Mouse (Mus musculus) Patski (cell line): Measurements from ENCODE around the gene Bhlha9. TPM values are rescaled to one million over a fixed set of nuclear protein-coding genes. Genes with fewer than 3 reads are reported as not detected.

Source experiments
- ATAC-seq: fragments of 100-300 bp; one replicate; pipeline ENCODE4 v1.8.0; 2021
- CTCF ChIA-PET: fragments of 350-600 bp; sonication (Branson Sonifier 250); formaldehyde crosslinking; loops from one replicate; lab custom pipeline; 2022; ENCODE audit warnings: inconsistent platforms; lab: Charles Lee
- POLR2A ChIA-PET: fragments of 350-600 bp; sonication (Branson Sonifier 250); formaldehyde crosslinking; loops from one replicate; lab custom pipeline; 2022; ENCODE audit warnings: antibody characterized with exemption, inconsistent platforms; lab: Charles Lee
- DNase-seq: peaks from one replicate; pipeline ENCODE4 v3.0.0-alpha.2; 2011; ENCODE audit warnings: low read depth, low spot score
- H3K27me3 ChIP-seq: fragments of 371-371 bp; one replicate; pipeline ENCODE4 v1.5.1; 2021
- CTCF ChIP-seq: fragments of 100-300 bp; IDR thresholded peaks from one replicate; pipeline ENCODE4 v1.5.1; 2021
- in situ Hi-C: fragments of 300-500 bp; cut with MboI; formaldehyde crosslinking; loops from 3 replicates; pipeline ENCODE4 v1.11.1; 2018; ENCODE audit warnings: low pct_unique_long_range_greater_than_20kb, mixed read lengths
- polyA plus RNA-seq: library from polyadenylated mRNA; unstranded; gene quantifications from one replicate; pipeline ENCODE4 v1.2.3, GENCODE M21; 2021

Gene Bhlha9
- polyA plus RNA-seq, 1 experiment from 2014 or later = 0.15 TPM

DNA sequence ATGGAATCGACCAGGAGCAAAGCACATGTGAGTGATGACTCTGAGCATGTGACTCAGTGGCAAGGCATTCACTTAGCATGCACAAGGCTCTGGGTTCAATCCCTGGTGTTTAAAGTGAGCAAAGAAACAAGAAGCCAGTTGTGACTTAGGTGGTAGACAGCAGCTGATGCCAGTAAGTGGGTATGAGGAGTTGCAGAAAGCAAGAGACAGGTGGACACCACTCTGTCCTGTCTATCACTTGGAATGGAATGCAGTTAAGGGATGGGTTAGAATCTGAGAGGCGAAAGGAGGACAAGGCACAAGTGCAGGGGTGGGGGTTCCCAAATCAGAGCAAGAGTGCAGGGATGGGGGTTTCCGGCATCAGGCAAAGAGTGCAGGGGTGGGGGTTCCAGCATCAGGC is 19.8 kb downstream of the Bhlha9 start:
- CTCF ChIA-PET = no interaction called here
- DNase-seq (no peak), ATAC-seq (no peak)
- H3K27me3 ChIP-seq = no peaks in the 10 kb centered on the region
- in situ Hi-C loops = no loop called here
- POLR2A ChIA-PET = no interaction called here
- no peak for TF ChIP-seq CTCF

GRCm38 (mm10) chr11:76695810-76696209 is 23.5 kb downstream of the Bhlha9 start:
- CTCF ChIA-PET = interaction anchor here (0.7 kb wide), 1 partner anchor 8 kb away, joined by 3 read pairs; no protein-coding TSS in a partner anchor
- no peaks in the 10 kb centered on the region for H3K27me3 ChIP-seq
- in situ Hi-C loops = no loop called here
- no peak for TF ChIP-seq CTCF
- POLR2A ChIA-PET = no interaction called here
- DNase-seq = no peak
- no peak for ATAC-seq

DNA sequence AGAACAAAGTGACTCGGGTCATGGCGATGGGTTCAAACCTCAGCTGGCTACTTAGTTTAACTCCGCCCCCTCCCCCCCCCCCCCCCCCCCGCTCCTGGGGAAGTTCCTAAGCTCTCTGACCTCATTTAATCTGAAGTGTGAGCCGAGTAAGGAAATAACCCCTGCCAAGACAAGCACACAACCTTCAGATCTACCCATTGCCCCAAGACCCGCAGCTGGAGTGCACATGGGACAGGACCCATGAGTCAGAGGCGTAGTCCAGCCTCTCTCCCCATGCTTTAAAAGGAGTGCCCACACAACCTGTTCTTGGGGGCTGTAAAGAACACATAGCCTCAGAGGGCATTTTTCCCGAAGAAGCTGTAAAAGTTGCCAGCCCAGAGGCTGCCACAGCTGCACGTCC is 27.4 kb downstream of the Bhlha9 start:
- DNase-seq = no peak
- H3K27me3 ChIP-seq = no peaks in the 10 kb centered on the region
- in situ Hi-C loops = no loop called here
- POLR2A ChIA-PET = no interaction called here
- CTCF ChIA-PET = no interaction called here
- ATAC-seq = no peak
- no peak for TF ChIP-seq CTCF

DNA sequence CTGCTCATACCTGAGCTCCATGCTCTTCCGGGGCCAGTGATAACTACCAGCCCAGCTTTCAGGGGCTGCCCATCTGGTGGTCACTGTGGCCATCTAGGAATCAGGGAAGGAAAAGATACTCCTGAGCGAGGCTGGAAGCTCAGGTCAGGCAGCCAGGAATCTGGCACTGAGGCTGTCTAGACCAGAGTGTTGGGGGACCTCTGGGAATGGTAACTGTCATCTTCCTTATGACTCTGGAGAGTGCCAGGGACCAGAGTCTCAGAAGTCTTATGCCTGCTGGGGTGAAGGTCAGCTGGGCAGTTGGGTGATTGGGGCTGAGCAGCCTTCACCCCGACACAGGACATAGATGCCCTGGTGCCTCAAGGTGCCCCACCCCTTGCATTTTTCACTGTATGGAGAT is 35.4 kb downstream of the Bhlha9 start:
- no peak for ATAC-seq
- no peak for TF ChIP-seq CTCF
- DNase-seq = no peak
- in situ Hi-C loops = no loop called here
- ChIA-PET POLR2A (no interaction called here), CTCF (no interaction called here)
- H3K27me3 ChIP-seq = peaks cover 3% of the 10 kb centered on the region

DNA sequence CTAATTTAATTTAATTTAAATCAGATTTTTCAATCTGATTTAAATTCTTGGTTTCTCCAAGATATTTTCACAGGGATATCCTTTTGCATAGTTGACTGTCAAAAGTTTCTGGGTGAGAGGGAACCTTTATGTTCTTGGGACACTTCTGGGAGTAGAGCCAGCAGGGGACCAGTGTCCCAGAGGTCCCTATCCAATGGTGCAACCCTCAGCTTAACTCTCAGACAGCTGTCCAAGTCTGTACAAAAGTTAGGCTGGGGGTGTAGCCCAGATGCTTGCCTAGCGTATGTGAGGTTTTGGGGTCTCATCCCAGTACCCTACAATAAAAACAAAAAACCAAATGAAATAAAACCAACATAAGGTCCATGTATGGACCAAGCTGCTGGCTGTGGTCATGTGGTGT is 35.8 kb downstream of the Bhlha9 start:
- in situ Hi-C loops = no loop called here
- DNase-seq = no peak
- no peak for ATAC-seq
- H3K27me3 ChIP-seq = peaks cover 3% of the 10 kb centered on the region
- ChIA-PET CTCF (no interaction called here), POLR2A (no interaction called here)
- no peak for TF ChIP-seq CTCF

DNA sequence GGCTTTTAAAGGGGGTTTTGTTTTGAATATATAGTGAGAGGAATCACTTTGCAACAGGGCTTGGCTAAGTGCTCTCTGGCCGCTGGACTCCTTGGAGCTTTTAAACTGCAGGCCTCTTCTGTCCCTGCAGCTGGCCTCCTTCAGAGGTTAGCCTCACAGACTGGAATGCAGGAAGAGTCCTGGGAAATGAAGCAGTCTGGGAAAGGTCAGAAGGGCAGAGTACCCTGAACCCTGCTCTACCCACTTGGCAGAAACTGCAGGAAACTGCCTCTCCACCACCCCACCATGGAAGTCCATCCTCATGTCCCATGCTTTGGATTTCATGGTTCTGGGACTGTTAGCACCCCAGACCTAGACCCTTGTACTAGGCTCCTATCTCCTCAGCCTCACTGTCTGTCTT is 36.6 kb downstream of the Bhlha9 start:
- ChIA-PET POLR2A (no interaction called here), CTCF (no interaction called here)
- DNase-seq (no peak), ATAC-seq (no peak)
- no peak for TF ChIP-seq CTCF
- in situ Hi-C loops = no loop called here
- H3K27me3 ChIP-seq = peaks cover 3% of the 10 kb centered on the region

- ChIA-PET CTCF (no interaction called here), POLR2A (interaction anchor here (0.6 kb wide), 1 partner anchor 990 kb away, joined by 3 read pairs; no protein-coding TSS in a partner anchor)
- peak; percentile 56 for DNase-seq
- in situ Hi-C loops = no loop called here
- peak; percentile 48 for ATAC-seq
- TF ChIP-seq CTCF = no peak
- peaks cover 3% of the 10 kb centered on the region for H3K27me3 ChIP-seq
These were observed 37.6 kb downstream of the Bhlha9 start for GRCm38 (mm10) chr11:76709625-76710452.

GRCm38 (mm10) chr11:76717000-76717399 is 44.7 kb downstream of the Bhlha9 start:
- in situ Hi-C loops = no loop called here

More at GRCm38 (mm10) chr11:76717000-76717399, 44.7 kb downstream of the Bhlha9 start:
- no peak for TF ChIP-seq CTCF
- POLR2A ChIA-PET = no interaction called here
- CTCF ChIA-PET = no interaction called here
- DNase-seq (peak; percentile 66), ATAC-seq (peak; percentile 65)
- H3K27me3 ChIP-seq = peaks cover 3% of the 10 kb centered on the region

Other genes with a start within 250 kb of the Bhlha9 start
- 136 TPM for gene Abr, start 50.2 kb upstream of the Bhlha9 start, polyA plus RNA-seq
- gene Trarg1, start 7.3 kb downstream of the Bhlha9 start, polyA plus RNA-seq = 0.05 TPM
- 49.7 TPM for gene Gosr1, start 91.1 kb downstream of the Bhlha9 start, polyA plus RNA-seq
- 125 TPM for gene Cpd, start 174.5 kb downstream of the Bhlha9 start, polyA plus RNA-seq
- 4.4 TPM for gene Tmigd1, start 229.7 kb downstream of the Bhlha9 start, polyA plus RNA-seq